7 mouse cellular contexts compared by ENCODE assay signal in the genomic region with DNA sequence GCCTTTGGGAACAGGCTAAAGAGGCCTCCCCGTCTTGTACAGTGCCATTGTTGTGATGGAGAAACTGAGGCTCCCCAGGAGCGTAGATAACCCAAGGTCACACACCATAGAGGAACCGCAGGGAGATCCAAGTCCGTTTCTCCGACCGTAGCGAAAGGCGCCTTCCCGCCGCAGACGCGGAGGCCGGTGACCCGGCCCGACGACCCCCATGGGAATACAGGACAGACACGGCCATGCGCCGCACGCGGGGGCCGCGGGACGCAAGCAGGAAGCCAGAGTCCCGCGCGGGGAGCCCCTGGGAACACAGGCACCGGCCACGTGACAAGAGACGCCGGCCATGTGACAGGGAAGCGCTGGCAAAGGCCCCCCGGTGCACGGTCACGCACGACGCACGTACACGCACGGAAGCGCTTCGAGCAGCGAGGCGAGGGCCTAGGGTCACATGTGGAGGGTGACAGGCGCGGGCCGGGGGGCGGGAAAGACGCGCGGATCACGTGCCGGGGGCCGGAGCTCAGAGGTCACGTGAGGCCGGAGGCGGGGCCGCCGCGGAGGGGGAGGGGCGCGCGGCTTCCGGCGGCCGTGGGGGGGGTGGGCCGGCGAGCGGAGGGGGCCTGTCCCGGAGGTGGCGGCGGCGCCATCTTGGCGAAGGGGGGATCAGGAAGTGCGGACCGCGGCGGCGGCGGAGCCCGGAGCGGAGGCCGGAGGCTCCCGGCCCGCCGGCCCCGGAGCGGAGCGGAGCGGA. TPM values are rescaled to one million over a fixed set of nuclear protein-coding genes. Genes with fewer than 3 reads are reported as not detected.
A peak's percentile ranks its signal among the peaks of the same experiment; 100 is the strongest.
DNase-seq lines count a peak whose midpoint lies in the region; ATAC-seq lines count a peak whose summit lies in the region.

A gene (plus strand): TSS at position 649 of the 742 bp plus-strand sequence.

- H3K27me3 ChIP-seq in intestine, embryonic 15.5 days (replicated peaks) = no peaks in the 10 kb centered on the region
- H3K27me3 ChIP-seq in midbrain, embryonic 10.5 days (ENCODE audit: low read depth, poor library complexity, severe bottlenecking) = no peaks in the 10 kb centered on the region

- intact Hi-C loops in gastrocnemius, postnatal 36 days (cut with DNase I) = loop anchor here (2.0 to 5.0 kb wide), 2 partner anchors 61 to 262 kb away; no protein-coding TSS in a partner anchor
- intact Hi-C loops in left cerebral cortex, postnatal 25 days (cut with DNase I) = loop anchor here (2.0 kb wide), 4 partner anchors 42 to 456 kb away; a partner anchor contains a TSS

- peak within 1 kb of the TSS; percentile 98 for H3K27ac ChIP-seq in intestine, embryonic 15.5 days
- H3K27ac ChIP-seq in midbrain, embryonic 10.5 days (replicated peaks) = peak within 1 kb of the TSS; percentile 98

- H3K9me3 ChIP-seq in intestine, embryonic 15.5 days = no peaks in the 10 kb centered on the region
- H3K9me3 ChIP-seq in midbrain, embryonic 10.5 days (replicated peaks) = no peaks in the 10 kb centered on the region

- H3K36me3 ChIP-seq in intestine, embryonic 15.5 days = peaks cover 17% of the 10 kb centered on the region
- H3K36me3 ChIP-seq in midbrain, embryonic 10.5 days = peaks cover 31% of the 10 kb centered on the region

- DNase-seq in adrenal gland, adult 18-20 months (ENCODE audit: low spot score in 2 of 2) = peak; percentile 93 to 96
- DNase-seq in embryo, embryonic 11 days = peak; percentile 94
- peak; percentile 91 to 94 for DNase-seq in gastrocnemius, postnatal 36 days
- DNase-seq in left cerebral cortex, postnatal 25 days (ENCODE audit: low spot score in 2 of 2) = peak; percentile 99
- peak; percentile 94 for DNase-seq in midbrain, embryonic 10.5 days (ENCODE audit: low spot score)
- DNase-seq in right cerebral cortex, postnatal 4 days = peak; percentile 96

- WGBS in intestine, embryonic 15.5 days = under 1% methylated on average over 74 of the region's 90 CpGs
- under 1% methylated on average over 89 of the region's 90 CpGs for WGBS in midbrain, embryonic 10.5 days

- peak within 1 kb of the TSS; percentile 100 for H3K9ac ChIP-seq in intestine, embryonic 15.5 days

- peak within 1 kb of the TSS; percentile 99 for H3K4me3 ChIP-seq in intestine, embryonic 15.5 days (replicated peaks)
- peak within 1 kb of the TSS; percentile 99 for H3K4me3 ChIP-seq in midbrain, embryonic 10.5 days

- ATAC-seq in intestine, embryonic 15.5 days = peak; percentile 95

- peak within 1 kb of the TSS; percentile 88 for H3K4me2 ChIP-seq in intestine, embryonic 15.5 days (replicated peaks)

- peaks cover 20% of the 10 kb centered on the region for H3K4me1 ChIP-seq in intestine, embryonic 15.5 days (replicated peaks)
- H3K4me1 ChIP-seq in midbrain, embryonic 10.5 days = peaks cover 49% of the 10 kb centered on the region

RNA-seq across cellular contexts. Expression of the gene that starts here (rescaled TPM):
- 10 to 100 TPM; 54.5 to 65.8 TPM for total RNA-seq in adrenal gland, adult 18-20 months (2021)
- 10 to 100 TPM; 12.5 to 13.7 TPM for total RNA-seq in gastrocnemius, postnatal 36 days (2021)
- polyA plus RNA-seq in intestine, embryonic 15.5 days (2015; fragmentation: Nextera tagmentation; extraction: Ambion mirVana) = 12.3 and 14.3 TPM in 2 replicates
- 10 to 100 TPM; 87.1 to 89.9 TPM for total RNA-seq in left cerebral cortex, postnatal 25 days (2021)
- 12.5 and 12.9 TPM in 2 replicates for polyA plus RNA-seq in midbrain, embryonic 10.5 days (2016; fragmentation: Nextera tagmentation; extraction: Ambion mirVana)

Comparison
In these comparisons a context has a peak if more than half of its experiments do, and no peak if none do; other contexts are left out.
1. Peak in every context shown above with its lines: DNase-seq, ATAC-seq, H3K4me3 ChIP-seq and H3K27ac ChIP-seq.